Mouse (Mus musculus): ENCODE data around the gene Usp19. TPM values are rescaled to one million over a fixed set of nuclear protein-coding genes. Genes with fewer than 3 reads are reported as not detected.

The Usp19 gene
- 41.1 and 49.5 TPM in 2 replicates for polyA plus RNA-seq (2015; fragmentation: Nextera tagmentation; extraction: Ambion mirVana)

- Histone ChIP-seq H3K4me2 (ENCODE audit: low read depth, low read length) (peak within 1 kb of the TSS; percentile 75), H3K27ac (ENCODE audit: low read length) (peak within 1 kb of the TSS; percentile 99), H3K36me3 (ENCODE audit: control insufficient read depth, insufficient read depth, low read length) (peaks cover 47% of the 10 kb centered on the region), H3K27me3 (ENCODE audit: control insufficient read depth, insufficient read depth, low read length) (no peaks in the 10 kb centered on the region), H3K9ac (ENCODE audit: low read length) (peak within 1 kb of the TSS; percentile 95), H3K4me1 (ENCODE audit: control insufficient read depth, insufficient read depth, low read length) (peaks cover 18% of the 10 kb centered on the region), H3K9me3 (replicated peaks; ENCODE audit: control insufficient read depth, low read length) (no peaks in the 10 kb centered on the region), H3K4me3 (replicated peaks; ENCODE audit: low read length) (peak within 1 kb of the TSS; percentile 97)
- ATAC-seq (ENCODE audit: insufficient read depth, low FRiP score), result peak; percentile 95
- WGBS, result under 1% methylated on average over 69 of the region's 69 CpGs
Observed at GRCm38 (mm10) chr9:108490559-108491285, at the start of gene Usp19. Gene Usp19, plus strand, starts transcription at chr9:108490602.

GRCm38 (mm10) chr9:108441236-108441919 is 49.0 kb upstream of the Usp19 start:
- no peak overlapping the region for H3K27ac ChIP-seq (ENCODE audit: low read length)
- no peaks in the 10 kb centered on the region for H3K27me3 ChIP-seq (ENCODE audit: control insufficient read depth, insufficient read depth, low read length)
- WGBS, result 76% methylated on average over 11 of the region's 11 CpGs
- no peaks in the 10 kb centered on the region for H3K9me3 ChIP-seq (replicated peaks; ENCODE audit: control insufficient read depth, low read length)
- H3K9ac ChIP-seq (ENCODE audit: low read length), result no peak overlapping the region
- H3K4me3 ChIP-seq (replicated peaks; ENCODE audit: low read length), result no peak overlapping the region
- peaks cover 9% of the 10 kb centered on the region; the same call in 1 of the 2 replicates for H3K4me1 ChIP-seq (ENCODE audit: control insufficient read depth, insufficient read depth, low read length)
- H3K36me3 ChIP-seq (ENCODE audit: control insufficient read depth, insufficient read depth, low read length), result no peaks in the 10 kb centered on the region
- ATAC-seq (ENCODE audit: insufficient read depth, low FRiP score), result no peak
- H3K4me2 ChIP-seq (ENCODE audit: low read depth, low read length), result no peak overlapping the region

- ATAC-seq (ENCODE audit: insufficient read depth, low FRiP score), result no peak
- Histone ChIP-seq H3K4me2 (ENCODE audit: low read depth, low read length) (no peak overlapping the region), H3K4me1 (ENCODE audit: control insufficient read depth, insufficient read depth, low read length) (peaks cover 12% of the 10 kb centered on the region), H3K9me3 (replicated peaks; ENCODE audit: control insufficient read depth, low read length) (no peaks in the 10 kb centered on the region), H3K27me3 (ENCODE audit: control insufficient read depth, insufficient read depth, low read length) (no peaks in the 10 kb centered on the region), H3K36me3 (ENCODE audit: control insufficient read depth, insufficient read depth, low read length) (no peaks in the 10 kb centered on the region), H3K27ac (ENCODE audit: low read length) (no peak overlapping the region), H3K9ac (ENCODE audit: low read length) (no peak overlapping the region), H3K4me3 (replicated peaks; ENCODE audit: low read length) (no peak overlapping the region)
- 63% methylated on average over 9 of the region's 9 CpGs for WGBS
Observed at GRCm38 (mm10) chr9:108445125-108445524, 45.3 kb upstream of the Usp19 start.

- Histone ChIP-seq H3K9ac (ENCODE audit: low read length) (0 out of 2 replicates have a peak overlapping the region, but pooled peaks have one; percentile 20), H3K36me3 (ENCODE audit: control insufficient read depth, insufficient read depth, low read length) (no peaks in the 10 kb centered on the region), H3K4me1 (ENCODE audit: control insufficient read depth, insufficient read depth, low read length) (peaks cover 33% of the 10 kb centered on the region), H3K27ac (ENCODE audit: low read length) (no peak overlapping the region; the same call in 1 of the 2 replicates), H3K4me3 (replicated peaks; ENCODE audit: low read length) (no peak overlapping the region), H3K4me2 (ENCODE audit: low read depth, low read length) (peak overlapping the region; percentile 91), H3K9me3 (replicated peaks; ENCODE audit: control insufficient read depth, low read length) (no peaks in the 10 kb centered on the region), H3K27me3 (ENCODE audit: control insufficient read depth, insufficient read depth, low read length) (no peaks in the 10 kb centered on the region)
- ATAC-seq (ENCODE audit: insufficient read depth, low FRiP score), result no peak
- 42% methylated on average over 4 of the region's 4 CpGs for WGBS
Observed at GRCm38 (mm10) chr9:108449860-108450259, 40.5 kb upstream of the Usp19 start.

GRCm38 (mm10) chr9:108450292-108451169 is 39.9 kb upstream of the Usp19 start:
- 54% methylated on average over 21 of the region's 21 CpGs for WGBS
- H3K36me3 ChIP-seq (ENCODE audit: control insufficient read depth, insufficient read depth, low read length), result no peaks in the 10 kb centered on the region
- peak overlapping the region; percentile 65 for H3K27ac ChIP-seq (ENCODE audit: low read length)
- no peaks in the 10 kb centered on the region for H3K9me3 ChIP-seq (replicated peaks; ENCODE audit: control insufficient read depth, low read length)
- H3K4me3 ChIP-seq (replicated peaks; ENCODE audit: low read length), result peak overlapping the region; percentile 67
- H3K27me3 ChIP-seq (ENCODE audit: control insufficient read depth, insufficient read depth, low read length), result no peaks in the 10 kb centered on the region
- peaks cover 31% of the 10 kb centered on the region for H3K4me1 ChIP-seq (ENCODE audit: control insufficient read depth, insufficient read depth, low read length)
- peak; percentile 34 for ATAC-seq (ENCODE audit: insufficient read depth, low FRiP score)
- peak overlapping the region; percentile 91 for H3K4me2 ChIP-seq (ENCODE audit: low read depth, low read length)
- peak overlapping the region; percentile 79 for H3K9ac ChIP-seq (ENCODE audit: low read length)

- H3K9ac ChIP-seq (ENCODE audit: low read length), result peak overlapping the region; percentile 79
- no peaks in the 10 kb centered on the region for H3K27me3 ChIP-seq (ENCODE audit: control insufficient read depth, insufficient read depth, low read length)
- H3K4me2 ChIP-seq (ENCODE audit: low read depth, low read length), result peak overlapping the region; percentile 91
- no peaks in the 10 kb centered on the region for H3K9me3 ChIP-seq (replicated peaks; ENCODE audit: control insufficient read depth, low read length)
- peak overlapping the region; percentile 65 for H3K27ac ChIP-seq (ENCODE audit: low read length)
- no peaks in the 10 kb centered on the region for H3K36me3 ChIP-seq (ENCODE audit: control insufficient read depth, insufficient read depth, low read length)
- 75% methylated on average over 6 of the region's 6 CpGs for WGBS
- H3K4me3 ChIP-seq (replicated peaks; ENCODE audit: low read length), result peak overlapping the region; percentile 67
- peaks cover 31% of the 10 kb centered on the region for H3K4me1 ChIP-seq (ENCODE audit: control insufficient read depth, insufficient read depth, low read length)
- ATAC-seq (ENCODE audit: insufficient read depth, low FRiP score), result no peak
Observed at GRCm38 (mm10) chr9:108451170-108451493, 39.3 kb upstream of the Usp19 start.

GRCm38 (mm10) chr9:108451519-108452160 is 38.8 kb upstream of the Usp19 start:
- 51% methylated on average over 6 of the region's 6 CpGs for WGBS
- H3K4me3 ChIP-seq (replicated peaks; ENCODE audit: low read length), result peak overlapping the region; percentile 67
- peak overlapping the region; percentile 91 for H3K4me2 ChIP-seq (ENCODE audit: low read depth, low read length)
- no peaks in the 10 kb centered on the region for H3K36me3 ChIP-seq (ENCODE audit: control insufficient read depth, insufficient read depth, low read length)
- H3K9me3 ChIP-seq (replicated peaks; ENCODE audit: control insufficient read depth, low read length), result no peaks in the 10 kb centered on the region
- H3K4me1 ChIP-seq (ENCODE audit: control insufficient read depth, insufficient read depth, low read length), result peaks cover 31% of the 10 kb centered on the region
- no peaks in the 10 kb centered on the region for H3K27me3 ChIP-seq (ENCODE audit: control insufficient read depth, insufficient read depth, low read length)
- peak overlapping the region; percentile 91 for H3K27ac ChIP-seq (ENCODE audit: low read length)
- ATAC-seq (ENCODE audit: insufficient read depth, low FRiP score), result no peak
- peak overlapping the region; percentile 79 for H3K9ac ChIP-seq (ENCODE audit: low read length)

GRCm38 (mm10) chr9:108452291-108452906 is 38.0 kb upstream of the Usp19 start:
- peak; percentile 87 for ATAC-seq (ENCODE audit: insufficient read depth, low FRiP score)
- H3K27ac ChIP-seq (ENCODE audit: low read length), result peak overlapping the region; percentile 91
- peaks cover 31% of the 10 kb centered on the region for H3K4me1 ChIP-seq (ENCODE audit: control insufficient read depth, insufficient read depth, low read length)
- peak overlapping the region; percentile 67 for H3K4me3 ChIP-seq (replicated peaks; ENCODE audit: low read length)
- H3K27me3 ChIP-seq (ENCODE audit: control insufficient read depth, insufficient read depth, low read length), result no peaks in the 10 kb centered on the region
- peak overlapping the region; percentile 79 for H3K9ac ChIP-seq (ENCODE audit: low read length)
- H3K9me3 ChIP-seq (replicated peaks; ENCODE audit: control insufficient read depth, low read length), result no peaks in the 10 kb centered on the region
- WGBS, result under 1% methylated on average over 40 of the region's 40 CpGs
- H3K36me3 ChIP-seq (ENCODE audit: control insufficient read depth, insufficient read depth, low read length), result no peaks in the 10 kb centered on the region
- peak overlapping the region; percentile 91 for H3K4me2 ChIP-seq (ENCODE audit: low read depth, low read length)

Data from stomach, embryonic 16.5 days (tissue).